In genomic region chr12:25549735-25550134, GRCm38 (mm10) we compare ENCODE assay signal across 16 mouse cellular contexts.
"Had no signal": no experiment of that assay in that cellular context is flagged by ENCODE, and none has a peak within 500 bp of the region (broad histone marks: within the 10 kb centered on the region; RNA-seq: fewer than 3 reads in every experiment).

No protein-coding gene starts in this region.

- H3K36me3 ChIP-seq: limb, embryonic 12.5 days; limb, embryonic 15.5 days; midbrain, embryonic 12.5 days; midbrain, embryonic 15.5 days; neural tube, embryonic 13.5 days had no signal

- H3K27me3 ChIP-seq: limb, embryonic 12.5 days; limb, embryonic 15.5 days; midbrain, embryonic 12.5 days; midbrain, embryonic 15.5 days; neural tube, embryonic 13.5 days had no signal

- H3K27ac ChIP-seq: limb, embryonic 12.5 days; limb, embryonic 15.5 days; liver, embryonic 14.5 days; macrophage; midbrain, embryonic 12.5 days; midbrain, embryonic 15.5 days; neural tube, embryonic 13.5 days had no signal

- H3K9ac ChIP-seq: limb, embryonic 12.5 days; limb, embryonic 15.5 days; liver, embryonic 14.5 days; liver, postnatal 0 days; lung, embryonic 14.5 days; midbrain, embryonic 12.5 days; midbrain, embryonic 15.5 days; neural tube, embryonic 13.5 days had no signal

- ATAC-seq: liver, postnatal 0 days; lung, postnatal 0 days; midbrain, embryonic 15.5 days had no signal

- DNase-seq: kidney, postnatal 14 days; kidney, postnatal 4 days; left cerebral cortex, postnatal 4 days; liver, postnatal 0 days; lung, embryonic 14.5 days; retina, postnatal 1 day; thymus, postnatal 25 days had no signal

- H3K4me2 ChIP-seq: limb, embryonic 12.5 days; limb, embryonic 15.5 days; liver, embryonic 11.5 days; lung, embryonic 14.5 days; midbrain, embryonic 12.5 days; midbrain, embryonic 15.5 days; neural tube, embryonic 13.5 days had no signal

- H3K9me3 ChIP-seq: limb, embryonic 12.5 days; limb, embryonic 15.5 days; midbrain, embryonic 12.5 days; midbrain, embryonic 15.5 days; neural tube, embryonic 13.5 days had no signal

- H3K4me1 ChIP-seq: limb, embryonic 12.5 days; limb, embryonic 15.5 days; midbrain, embryonic 12.5 days; midbrain, embryonic 15.5 days; neural tube, embryonic 13.5 days had no signal

- H3K4me3 ChIP-seq: limb, embryonic 12.5 days; limb, embryonic 15.5 days; midbrain, embryonic 12.5 days; midbrain, embryonic 15.5 days; neural tube, embryonic 13.5 days had no signal
